Mouse (Mus musculus) midbrain, embryonic 14.5 days (tissue): ENCODE results near the gene Slc24a3. TPM values are rescaled to one million over a fixed set of nuclear protein-coding genes. Genes with fewer than 3 reads are reported as not detected.
A peak's percentile ranks its signal among the peaks of the same experiment; 100 is the strongest.

Source experiments
- ATAC-seq: fragments of 200-750 bp; cut with Nextera tagmentation; 2 replicates; pipeline ENCODE4 v1.8.0; 2017; ENCODE audit warnings: moderate number of reproducible peaks, moderate library complexity; ENCODE audit not compliant: low FRiP score, low TSS enrichment
- DNase-seq: peaks from one replicate; pipeline ENCODE4 v3.0.0-alpha.2; 2015
- H3K27ac ChIP-seq: fragments of 300-500 bp; sonication (generic); replicated peaks from 2 replicates; pipeline ENCODE4 v1.5.1; 2014; ENCODE audit warnings: mild to moderate bottlenecking, low read depth, low read length, moderate library complexity
- H3K27me3 ChIP-seq: fragments of 300-500 bp; sonication (generic); 2 replicates; pipeline ENCODE4 v1.6.1; 2014; ENCODE audit warnings: low read length, control low read depth, mixed read lengths; ENCODE audit not compliant: control insufficient read depth, insufficient read depth
- H3K36me3 ChIP-seq: fragments of 300-500 bp; sonication (generic); 2 replicates; pipeline ENCODE4 v1.6.1; 2014; ENCODE audit warnings: low read length, control low read depth; ENCODE audit not compliant: control insufficient read depth, insufficient read depth
- H3K4me1 ChIP-seq: fragments of 300-500 bp; sonication (generic); 2 replicates; pipeline ENCODE4 v1.6.1; 2014; ENCODE audit warnings: mild to moderate bottlenecking, antibody characterized with exemption, low read length, control low read depth; ENCODE audit not compliant: control insufficient read depth, insufficient read depth
- H3K4me2 ChIP-seq: fragments of 300-500 bp; sonication (generic); 2 replicates; pipeline ENCODE4 v1.6.1; 2014; ENCODE audit warnings: mild to moderate bottlenecking, low read length, moderate library complexity
- H3K4me3 ChIP-seq: fragments of 300-500 bp; sonication (generic); replicated peaks from 2 replicates; pipeline ENCODE4 v1.5.1; 2014; ENCODE audit warnings: low read depth, low read length
- H3K9ac ChIP-seq: fragments of 300-500 bp; sonication (generic); replicated peaks from 2 replicates; pipeline ENCODE4 v1.6.1; 2014; ENCODE audit warnings: mild to moderate bottlenecking, low read length, moderate library complexity
- H3K9me3 ChIP-seq: fragments of 300-500 bp; sonication (generic); 2 replicates; pipeline ENCODE4 v1.6.1; 2016; ENCODE audit warnings: low read length, control low read depth, mixed read lengths; ENCODE audit not compliant: control insufficient read depth
- WGBS: fragments of 180-500 bp; shearing (Covaris S2); extraction: QIAGEN DNeasy Blood & Tissue Kit; methylation state at CpG from one replicate; pipeline ENCODE4 v1.1.7; 2014; 5-methylcytosine and 5-hydroxymethylcytosine counted together
- polyA plus RNA-seq: library from polyadenylated mRNA; unstranded; fragments of >200 nt; fragmentation: Nextera tagmentation; extraction: Ambion mirVana; gene quantifications from 2 replicates; pipeline ENCODE4 v1.2.1, GENCODE M21; 2014

Gene Slc24a3
- polyA plus RNA-seq, 1 experiment from 2014 or later, result 13.1 TPM

- Histone ChIP-seq H3K9me3 (no peaks in the 10 kb centered on the region), H3K4me2 (no peak overlapping the region), H3K27ac (no peak overlapping the region), H3K4me1 (no peaks in the 10 kb centered on the region), H3K9ac (no peak overlapping the region), H3K36me3 (no peaks in the 10 kb centered on the region), H3K4me3 (no peak overlapping the region), H3K27me3 (no peaks in the 10 kb centered on the region)
- WGBS, result 27% methylated on average over 12 of the region's 12 CpGs
- DNase-seq, result peak; percentile 83
- peak; percentile 50; the same call in 1 of the 2 replicates for ATAC-seq
Observed at GRCm38 (mm10) chr2:145161046-145161700, 6.4 kb upstream of the Slc24a3 start.

DNA sequence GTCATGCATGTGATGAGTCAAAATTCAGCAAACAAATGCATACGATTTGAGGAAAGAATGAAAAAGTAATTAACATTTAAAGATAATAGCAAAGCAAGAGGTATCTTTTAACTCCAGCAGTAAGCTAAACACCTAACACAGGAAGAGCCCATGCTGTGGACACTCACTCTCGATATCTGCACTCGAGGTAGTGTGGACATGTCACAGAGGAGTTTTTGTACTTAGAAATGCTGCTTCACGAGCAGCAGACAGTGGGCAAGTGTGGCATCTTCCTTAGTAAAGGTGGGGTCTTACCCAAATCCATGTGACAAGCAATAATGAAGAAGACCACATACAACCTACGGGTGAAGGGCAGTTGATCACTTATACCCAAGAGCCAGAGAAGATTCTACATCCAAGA, 3.5 kb upstream of the Slc24a3 start:
- Histone ChIP-seq H3K4me2 (no peak overlapping the region), H3K4me1 (peaks cover 7% of the 10 kb centered on the region), H3K9ac (no peak overlapping the region), H3K9me3 (no peaks in the 10 kb centered on the region), H3K4me3 (no peak overlapping the region), H3K27me3 (no peaks in the 10 kb centered on the region), H3K27ac (no peak overlapping the region), H3K36me3 (no peaks in the 10 kb centered on the region)
- 90% methylated on average over 5 of the region's 5 CpGs for WGBS
- DNase-seq, result no peak
- ATAC-seq, result no peak

- H3K9me3 ChIP-seq, result no peaks in the 10 kb centered on the region
- H3K4me2 ChIP-seq, result no peak overlapping the region
- ATAC-seq, result no peak
- H3K36me3 ChIP-seq, result no peaks in the 10 kb centered on the region
- no peak overlapping the region for H3K27ac ChIP-seq
- peaks cover 12% of the 10 kb centered on the region for H3K4me1 ChIP-seq
- no peak overlapping the region for H3K9ac ChIP-seq
- no peak overlapping the region for H3K4me3 ChIP-seq
- no peaks in the 10 kb centered on the region for H3K27me3 ChIP-seq
- no peak for DNase-seq
- 77% methylated on average over 4 of the region's 4 CpGs for WGBS
Observed at GRCm38 (mm10) chr2:145164562-145164961, 3.0 kb upstream of the Slc24a3 start.

DNA sequence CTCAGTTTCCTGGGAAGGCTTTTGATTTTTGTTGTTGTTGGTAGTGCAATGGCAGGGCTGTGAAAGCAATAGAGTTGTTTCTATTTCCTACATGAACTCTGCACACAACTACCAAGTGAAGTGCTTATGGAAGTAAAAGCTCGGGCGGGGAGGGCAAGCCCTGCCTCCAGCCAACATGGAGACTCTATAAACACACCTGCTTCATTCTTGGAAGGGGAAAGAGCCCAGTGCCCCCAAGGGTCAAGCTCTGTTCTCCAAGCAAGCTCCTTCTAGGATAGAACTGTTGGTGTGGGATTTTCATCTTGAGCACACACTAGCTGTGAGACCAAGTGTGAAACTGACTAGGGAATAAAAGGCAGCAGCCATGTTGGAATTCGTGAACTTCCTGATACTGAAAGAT, 2.5 kb upstream of the Slc24a3 start:
- no peak for ATAC-seq
- Histone ChIP-seq H3K27ac (no peak overlapping the region), H3K4me2 (no peak overlapping the region), H3K9me3 (no peaks in the 10 kb centered on the region), H3K9ac (no peak overlapping the region), H3K4me1 (peaks cover 12% of the 10 kb centered on the region), H3K36me3 (no peaks in the 10 kb centered on the region), H3K27me3 (no peaks in the 10 kb centered on the region), H3K4me3 (no peak overlapping the region)
- WGBS, result 96% methylated on average over 3 of the region's 3 CpGs
- DNase-seq, result no peak

- no peaks in the 10 kb centered on the region for H3K36me3 ChIP-seq
- H3K27ac ChIP-seq, result no peak overlapping the region
- no peaks in the 10 kb centered on the region for H3K27me3 ChIP-seq
- WGBS, result 94% methylated on average over 6 of the region's 6 CpGs
- no peak for ATAC-seq
- no peak overlapping the region for H3K4me3 ChIP-seq
- H3K9me3 ChIP-seq, result no peaks in the 10 kb centered on the region
- peaks cover 12% of the 10 kb centered on the region for H3K4me1 ChIP-seq
- no peak overlapping the region for H3K9ac ChIP-seq
- H3K4me2 ChIP-seq, result no peak overlapping the region
- no peak for DNase-seq
Observed at GRCm38 (mm10) chr2:145165854-145166253, 1.7 kb upstream of the Slc24a3 start.

- Histone ChIP-seq H3K27ac (peak overlapping the region; percentile 94), H3K9me3 (no peaks in the 10 kb centered on the region), H3K4me2 (peak overlapping the region; percentile 87), H3K36me3 (no peaks in the 10 kb centered on the region), H3K27me3 (no peaks in the 10 kb centered on the region), H3K4me1 (peaks cover 12% of the 10 kb centered on the region), H3K9ac (peak overlapping the region; percentile 85), H3K4me3 (peak overlapping the region; percentile 69)
- ATAC-seq, result peak; percentile 81
- peak; percentile 81 for DNase-seq
- WGBS, result under 1% methylated on average over 38 of the region's 38 CpGs
Observed at GRCm38 (mm10) chr2:145167051-145167663, 397 bp upstream of the Slc24a3 start.

DNA sequence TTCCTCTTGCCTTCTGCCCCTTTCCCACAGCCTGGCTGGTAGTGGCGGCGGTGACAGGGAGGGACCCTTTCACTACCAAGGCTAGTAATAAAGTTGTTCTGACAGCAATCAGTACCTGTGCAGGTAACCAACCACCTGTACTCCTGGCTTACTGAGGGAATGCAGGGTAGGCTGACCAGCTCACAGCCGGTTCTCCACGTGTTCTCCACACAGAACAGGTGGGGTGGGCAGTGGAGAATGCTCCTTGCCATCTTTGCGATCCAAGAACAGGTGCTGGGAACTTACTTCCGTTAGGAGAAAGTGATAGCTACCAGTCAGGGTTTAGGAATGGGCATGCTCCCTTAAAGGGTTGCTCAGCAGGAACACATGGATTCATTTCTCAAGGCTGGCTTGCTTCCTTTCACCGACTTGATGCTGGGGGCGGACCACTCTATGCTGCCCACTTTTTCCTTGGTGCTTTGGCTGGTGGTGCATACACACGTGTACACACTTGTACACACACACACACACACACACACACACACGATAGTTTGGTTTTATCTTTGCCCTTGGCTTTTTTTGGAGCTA, 934 bp downstream of the Slc24a3 start:
- no peaks in the 10 kb centered on the region for H3K9me3 ChIP-seq
- ATAC-seq (peak; percentile 3; the same call in 1 of the 2 replicates), DNase-seq (peak; percentile 37)
- H3K4me2 ChIP-seq, result peak overlapping the region; percentile 87
- peak overlapping the region; percentile 69 for H3K4me3 ChIP-seq
- no peaks in the 10 kb centered on the region for H3K27me3 ChIP-seq
- peak overlapping the region; percentile 85 for H3K9ac ChIP-seq
- peak overlapping the region; percentile 94 for H3K27ac ChIP-seq
- H3K4me1 ChIP-seq, result peaks cover 12% of the 10 kb centered on the region
- WGBS, result 7% methylated on average over 10 of the region's 10 CpGs
- no peaks in the 10 kb centered on the region for H3K36me3 ChIP-seq

DNA sequence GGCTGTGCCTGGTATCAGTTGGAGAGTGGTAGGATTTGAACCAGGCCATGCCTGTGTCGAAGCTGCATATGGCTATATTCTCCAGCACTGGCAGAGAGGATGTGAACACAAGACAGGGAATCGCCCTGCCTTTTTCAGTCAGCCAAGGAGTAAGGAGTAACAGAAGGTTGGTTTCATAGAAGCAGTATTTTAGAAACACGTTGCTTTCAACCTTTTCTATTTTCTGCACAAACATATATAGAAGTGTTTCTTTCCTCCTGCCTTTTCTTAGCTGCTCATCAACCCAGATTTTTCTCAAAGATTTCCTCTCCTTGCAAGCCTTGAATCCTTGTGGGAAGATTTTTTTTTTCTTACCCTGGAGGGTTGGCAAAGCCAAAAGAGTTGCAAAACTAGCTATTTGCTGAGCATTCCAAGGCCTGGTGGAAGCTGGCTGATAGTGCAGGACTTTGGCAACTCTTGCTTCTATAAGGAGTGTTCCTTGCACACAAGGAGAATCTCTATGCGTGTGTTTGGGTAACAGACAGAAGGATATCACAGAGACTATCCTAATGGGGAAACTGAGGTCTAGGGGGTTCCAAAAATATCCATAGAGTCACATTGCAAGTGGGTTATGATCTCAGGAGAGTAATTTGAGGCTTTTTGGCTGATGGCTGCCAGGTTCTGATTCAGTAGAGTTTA, 5.6 kb downstream of the Slc24a3 start:
- no peak overlapping the region for H3K4me3 ChIP-seq
- H3K9me3 ChIP-seq, result no peaks in the 10 kb centered on the region
- H3K9ac ChIP-seq, result no peak overlapping the region
- no peaks in the 10 kb centered on the region for H3K36me3 ChIP-seq
- peaks cover 12% of the 10 kb centered on the region for H3K4me1 ChIP-seq
- H3K4me2 ChIP-seq, result no peak overlapping the region
- H3K27ac ChIP-seq, result no peak overlapping the region
- no peak for DNase-seq
- H3K27me3 ChIP-seq, result no peaks in the 10 kb centered on the region
- no peak for ATAC-seq
- WGBS, result 89% methylated on average over 4 of the region's 4 CpGs
